Mouse (Mus musculus) stomach, adult 2 months (tissue): ENCODE measurements around the gene Wdr49. TPM values are rescaled to one million over a fixed set of nuclear protein-coding genes. Genes with fewer than 3 reads are reported as not detected.

Experiments used
- polyA plus RNA-seq: library from polyadenylated mRNA; depleted of rRNA; stranded (reverse); fragments of >200 nt; gene quantifications from 2 replicates; pipeline ENCODE4 v1.2.3, GENCODE M21; 2012; rRNA removed

Wdr49 gene
- not detected in 2 replicates for polyA plus RNA-seq

GRCm38 (mm10) chr3:75482056-75482455, at the start of gene Wdr49:
Wdr49 (minus strand) TSS chr3:75482156.

DNA sequence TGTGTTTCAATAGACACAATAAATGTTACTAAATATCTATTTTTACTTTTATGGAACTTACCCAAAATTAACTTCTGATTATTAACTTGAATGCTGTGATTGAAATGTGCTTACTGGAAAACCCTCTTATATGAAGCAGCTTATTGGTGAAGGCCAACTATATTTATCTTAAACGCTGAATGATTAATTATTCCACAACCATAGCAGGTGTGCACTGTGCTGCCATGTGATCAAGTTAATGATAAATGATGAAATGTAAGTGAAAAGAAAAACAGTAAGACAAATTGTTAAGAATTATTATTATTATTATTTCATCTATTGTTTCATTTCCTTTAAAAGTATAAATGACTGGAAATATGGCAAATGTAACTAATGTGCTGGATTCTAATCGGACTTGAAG, 212.0 kb downstream of the Wdr49 start, which contains the start of gene Serpini2:
Gene Serpini2, minus strand, starts transcription at position 101 of the 400 bp plus-strand sequence.

Other genes starting within 250 kb of the Wdr49 start
- not detected in 2 replicates for gene Serpini2, start 212.1 kb downstream of the Wdr49 start, polyA plus RNA-seq
- gene Pdcd10, start 74.7 kb upstream of the Wdr49 start, polyA plus RNA-seq: 0.17 and 0.24 TPM in 2 replicates
- gene Serpini1, start 75.4 kb upstream of the Wdr49 start, polyA plus RNA-seq: 0.05 and 0.09 TPM in 2 replicates